Mouse (Mus musculus): ENCODE measurements around the gene Dao. TPM values are rescaled to one million over a fixed set of nuclear protein-coding genes. Genes with fewer than 3 reads are reported as not detected.

The Dao gene
- polyA plus RNA-seq, 1 experiment: not detected

DNA sequence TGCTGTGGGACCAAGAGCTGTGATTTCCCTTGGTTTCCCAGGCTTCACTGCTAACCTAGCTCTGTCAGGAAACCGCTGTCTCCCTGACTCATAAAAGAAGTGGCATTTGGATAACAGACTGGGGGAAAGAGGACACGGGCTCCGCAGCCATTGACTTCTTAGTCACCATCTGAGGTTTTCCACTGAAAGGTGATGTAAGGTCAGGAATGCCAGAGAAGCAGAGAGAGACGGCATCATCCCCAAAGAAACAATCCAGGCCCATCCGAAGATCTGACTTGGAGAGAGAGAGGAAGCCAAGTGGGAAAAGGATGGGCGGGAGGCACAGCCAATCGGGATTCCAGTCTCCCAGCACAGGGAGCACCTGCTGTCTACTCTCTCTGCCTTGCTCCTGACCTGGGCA, 12.4 kb upstream of the Dao start:
- H3K4me3 ChIP-seq (ENCODE audit: insufficient read depth, low read length): no peak overlapping the region
- TF ChIP-seq POLR2A (IDR thresholded peaks at IDR 0.05; ENCODE audit: extremely low read depth, insufficient read depth, low read length): no peak
- TF ChIP-seq CTCF (IDR thresholded peaks at IDR 0.05; ENCODE audit: extremely low read depth, insufficient read depth, low read length): no peak
- H3K27ac ChIP-seq (ENCODE audit: insufficient read depth, low read length): no peak overlapping the region
- H3K4me1 ChIP-seq (ENCODE audit: control insufficient read depth, insufficient read depth, low read length): peaks cover 8% of the 10 kb centered on the region; the same call in 1 of the 2 replicates

- H3K4me1 ChIP-seq (ENCODE audit: control insufficient read depth, insufficient read depth, low read length): peaks cover 6% of the 10 kb centered on the region; the same call in 1 of the 2 replicates
- peak overlapping the region; percentile 95 for H3K4me3 ChIP-seq (ENCODE audit: insufficient read depth, low read length)
- no peak for TF ChIP-seq POLR2A (IDR thresholded peaks at IDR 0.05; ENCODE audit: extremely low read depth, insufficient read depth, low read length)
- no peak for TF ChIP-seq CTCF (IDR thresholded peaks at IDR 0.05; ENCODE audit: extremely low read depth, insufficient read depth, low read length)
- H3K27ac ChIP-seq (ENCODE audit: insufficient read depth, low read length): peak overlapping the region; percentile 51; the same call in 1 of the 2 replicates
These were observed 11.1 kb upstream of the Dao start for GRCm38 (mm10) chr5:113992339-113992831.

GRCm38 (mm10) chr5:113993031-113993486, 10.4 kb upstream of the Dao start:
- TF ChIP-seq POLR2A (IDR thresholded peaks at IDR 0.05; ENCODE audit: extremely low read depth, insufficient read depth, low read length): no peak
- no peak for TF ChIP-seq CTCF (IDR thresholded peaks at IDR 0.05; ENCODE audit: extremely low read depth, insufficient read depth, low read length)
- Histone ChIP-seq H3K27ac (ENCODE audit: insufficient read depth, low read length) (peak overlapping the region; percentile 51; the same call in 1 of the 2 replicates), H3K4me3 (ENCODE audit: insufficient read depth, low read length) (peak overlapping the region; percentile 95), H3K4me1 (ENCODE audit: control insufficient read depth, insufficient read depth, low read length) (peaks cover 6% of the 10 kb centered on the region; the same call in 1 of the 2 replicates)

- Histone ChIP-seq H3K4me3 (ENCODE audit: insufficient read depth, low read length) (peak within 1 kb of the TSS; percentile 95), H3K4me1 (ENCODE audit: control insufficient read depth, insufficient read depth, low read length) (peaks cover 6% of the 10 kb centered on the region; the same call in 1 of the 2 replicates), H3K27ac (ENCODE audit: insufficient read depth, low read length) (peak within 1 kb of the TSS; percentile 89; the same call in 1 of the 2 replicates)
- 0 out of 2 replicates have a peak, but pooled peaks have one; percentile 7 for TF ChIP-seq POLR2A (IDR thresholded peaks at IDR 0.05; ENCODE audit: extremely low read depth, insufficient read depth, low read length)
- TF ChIP-seq CTCF (IDR thresholded peaks at IDR 0.05; ENCODE audit: extremely low read depth, insufficient read depth, low read length): no peak
These were observed 9.7 kb upstream of the Dao start, which contains the start of gene Ssh1 for GRCm38 (mm10) chr5:113993487-113994465. Gene Ssh1, minus strand, starts transcription at chr5:113993894.

- H3K27ac ChIP-seq (ENCODE audit: insufficient read depth, low read length): no peak overlapping the region
- no peak overlapping the region for H3K4me3 ChIP-seq (ENCODE audit: insufficient read depth, low read length)
- TF ChIP-seq POLR2A (IDR thresholded peaks at IDR 0.05; ENCODE audit: extremely low read depth, insufficient read depth, low read length) (no peak), CTCF (IDR thresholded peaks at IDR 0.05; ENCODE audit: extremely low read depth, insufficient read depth, low read length) (no peak)
- peaks cover 3% of the 10 kb centered on the region; the same call in 1 of the 2 replicates for H3K4me1 ChIP-seq (ENCODE audit: control insufficient read depth, insufficient read depth, low read length)
These were observed 7.0 kb upstream of the Dao start for GRCm38 (mm10) chr5:113996458-113996857.

- Histone ChIP-seq H3K4me3 (ENCODE audit: insufficient read depth, low read length) (no peak overlapping the region), H3K27ac (ENCODE audit: insufficient read depth, low read length) (no peak overlapping the region), H3K4me1 (ENCODE audit: control insufficient read depth, insufficient read depth, low read length) (no peaks in the 10 kb centered on the region)
- TF ChIP-seq CTCF (IDR thresholded peaks at IDR 0.05; ENCODE audit: extremely low read depth, insufficient read depth, low read length) (no peak), POLR2A (IDR thresholded peaks at IDR 0.05; ENCODE audit: extremely low read depth, insufficient read depth, low read length) (no peak)
These were observed 4.1 kb upstream of the Dao start for GRCm38 (mm10) chr5:113999382-113999781.

DNA sequence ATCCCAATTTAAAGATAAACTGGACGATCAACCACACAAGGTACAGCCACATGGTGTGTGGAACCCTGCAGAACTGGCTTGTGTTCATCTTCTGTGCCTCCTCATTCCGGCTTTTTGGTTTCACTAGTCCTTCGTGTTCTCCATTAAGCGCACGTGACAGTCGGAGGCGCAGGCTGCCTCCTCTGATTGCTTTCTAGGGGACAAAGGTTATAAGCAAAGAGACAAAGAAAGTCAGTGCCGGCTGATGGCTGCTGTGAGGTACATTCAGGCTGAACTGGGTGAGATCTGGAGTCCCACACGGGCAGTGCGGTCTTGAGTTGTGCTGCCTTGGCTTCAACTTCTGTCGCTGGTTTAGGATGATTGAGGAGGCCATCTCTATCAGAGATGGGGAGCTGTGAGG, 1.1 kb downstream of the Dao start:
- no peak for TF ChIP-seq POLR2A (IDR thresholded peaks at IDR 0.05; ENCODE audit: extremely low read depth, insufficient read depth, low read length)
- no peak for TF ChIP-seq CTCF (IDR thresholded peaks at IDR 0.05; ENCODE audit: extremely low read depth, insufficient read depth, low read length)
- no peak overlapping the region for H3K27ac ChIP-seq (ENCODE audit: insufficient read depth, low read length)
- H3K4me1 ChIP-seq (ENCODE audit: control insufficient read depth, insufficient read depth, low read length): no peaks in the 10 kb centered on the region
- H3K4me3 ChIP-seq (ENCODE audit: insufficient read depth, low read length): no peak overlapping the region

DNA sequence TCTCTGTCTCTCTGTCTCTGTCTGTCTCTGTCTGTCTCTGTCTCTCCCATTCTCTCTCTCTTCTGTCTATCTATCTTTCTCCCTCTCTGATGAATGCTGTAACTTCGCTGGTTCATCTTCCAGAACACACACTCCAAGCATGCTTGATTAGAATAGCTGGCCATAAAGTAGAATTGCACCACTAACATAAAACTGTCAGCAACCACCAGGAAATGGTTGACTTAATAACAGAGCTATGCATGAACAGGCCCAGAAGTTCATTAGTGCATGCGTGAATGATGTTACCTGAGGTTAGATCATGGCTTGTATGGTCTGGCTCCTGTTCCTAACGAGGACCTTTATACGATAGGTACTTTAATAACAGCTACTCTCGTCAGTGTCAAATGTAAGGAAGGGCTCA, 1.6 kb downstream of the Dao start:
- TF ChIP-seq POLR2A (IDR thresholded peaks at IDR 0.05; ENCODE audit: extremely low read depth, insufficient read depth, low read length): no peak
- no peak for TF ChIP-seq CTCF (IDR thresholded peaks at IDR 0.05; ENCODE audit: extremely low read depth, insufficient read depth, low read length)
- Histone ChIP-seq H3K27ac (ENCODE audit: insufficient read depth, low read length) (no peak overlapping the region), H3K4me3 (ENCODE audit: insufficient read depth, low read length) (no peak overlapping the region), H3K4me1 (ENCODE audit: control insufficient read depth, insufficient read depth, low read length) (no peaks in the 10 kb centered on the region)

- Histone ChIP-seq H3K27ac (ENCODE audit: insufficient read depth, low read length) (no peak overlapping the region), H3K4me3 (ENCODE audit: insufficient read depth, low read length) (no peak overlapping the region), H3K4me1 (ENCODE audit: control insufficient read depth, insufficient read depth, low read length) (no peaks in the 10 kb centered on the region)
- no peak for TF ChIP-seq CTCF (IDR thresholded peaks at IDR 0.05; ENCODE audit: extremely low read depth, insufficient read depth, low read length)
- TF ChIP-seq POLR2A (IDR thresholded peaks at IDR 0.05; ENCODE audit: extremely low read depth, insufficient read depth, low read length): no peak
These were observed 3.5 kb downstream of the Dao start for GRCm38 (mm10) chr5:114006974-114007373.

All from cortical plate, adult 2 months (tissue).